Mouse (Mus musculus) cerebral cortex, adult 2 months (tissue): ENCODE measurements around the gene Bnc2.

ENCODE experiments used
- WGBS: fragments of 180-500 bp; shearing (Covaris S2); methylation state at CpG from one replicate; pipeline ENCODE4 v1.1.7; 2018; 5-methylcytosine and 5-hydroxymethylcytosine counted together

Bnc2 gene

DNA sequence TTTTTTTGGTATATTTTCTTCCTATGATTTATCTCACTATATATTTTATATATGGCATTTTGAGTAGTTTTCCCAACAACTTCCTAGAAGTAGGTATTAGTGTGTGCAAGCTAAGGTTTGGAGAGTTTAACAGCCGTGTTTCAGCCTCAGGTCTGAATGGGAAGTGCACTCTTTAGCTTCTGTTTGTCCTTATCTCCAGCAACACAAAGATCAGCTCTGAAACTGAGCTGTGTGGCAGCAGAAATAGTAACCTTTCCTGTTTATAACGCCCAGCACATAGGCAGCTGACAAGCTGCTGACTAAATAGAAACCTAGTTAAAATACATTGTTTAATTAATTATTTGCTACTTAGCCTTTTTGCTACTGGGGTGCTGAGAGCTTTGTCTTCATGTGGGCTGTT, 353.5 kb downstream of the Bnc2 start:
- 56% methylated on average over 2 of the region's 2 CpGs for WGBS

DNA sequence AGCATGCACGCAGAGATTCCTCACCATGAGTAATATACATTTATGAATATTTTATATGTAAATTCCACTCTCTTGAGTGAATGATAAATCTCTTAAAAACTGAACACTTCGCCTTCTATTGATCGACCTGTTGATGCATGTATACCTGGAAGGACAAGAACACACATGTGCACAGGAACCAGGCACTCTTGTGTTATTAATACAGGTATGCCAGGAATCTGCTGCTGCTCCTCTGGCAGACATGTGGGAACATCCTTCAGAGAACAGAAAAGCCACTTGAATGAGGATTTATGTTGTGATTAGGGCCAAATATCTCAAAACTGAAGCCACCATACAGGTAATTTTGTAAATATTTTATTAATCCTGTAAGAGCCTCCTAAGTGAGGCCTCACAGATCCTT, 357.7 kb downstream of the Bnc2 start:
- WGBS, result 93% methylated on average over 3 of the region's 3 CpGs

DNA sequence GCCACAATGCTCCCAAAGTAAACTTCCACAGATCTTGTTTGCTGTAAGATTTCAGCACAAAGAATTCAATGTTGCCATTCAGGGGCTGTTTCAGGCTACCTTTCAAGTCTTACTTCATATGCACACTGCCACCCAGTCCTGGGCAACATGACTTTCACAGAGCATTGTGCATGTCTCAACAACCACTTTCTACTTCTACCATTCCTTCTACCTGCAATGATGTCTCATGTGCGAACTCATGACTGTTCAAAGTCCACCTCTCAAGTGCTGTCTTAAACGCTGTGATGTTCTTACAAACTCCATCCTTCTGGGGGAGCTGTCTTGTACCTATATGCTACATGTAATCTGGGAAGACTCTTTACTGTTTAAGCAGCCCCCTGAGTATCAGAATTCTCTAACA, 363.7 kb downstream of the Bnc2 start:
- 89% methylated on average over 2 of the region's 2 CpGs for WGBS

DNA sequence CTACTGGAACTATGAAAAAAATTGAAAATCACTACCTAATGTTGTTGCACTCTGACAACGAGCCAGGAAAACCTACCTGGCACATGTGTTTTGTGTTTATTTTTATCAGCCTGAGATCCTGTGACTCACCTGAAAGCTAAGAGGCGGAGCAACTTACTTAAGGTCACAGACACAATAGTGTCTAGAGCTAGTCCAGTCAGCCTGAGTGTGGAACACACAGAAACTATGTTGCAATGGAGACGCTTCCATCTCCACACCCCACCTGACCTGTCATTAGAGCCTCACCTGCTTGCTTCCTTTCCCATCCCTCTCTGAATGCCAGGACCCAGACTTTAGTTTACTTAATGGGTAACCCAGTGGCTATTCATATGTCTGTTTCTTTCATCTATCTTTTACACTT, 364.2 kb downstream of the Bnc2 start:
- 90% methylated on average over 3 of the region's 3 CpGs for WGBS

DNA sequence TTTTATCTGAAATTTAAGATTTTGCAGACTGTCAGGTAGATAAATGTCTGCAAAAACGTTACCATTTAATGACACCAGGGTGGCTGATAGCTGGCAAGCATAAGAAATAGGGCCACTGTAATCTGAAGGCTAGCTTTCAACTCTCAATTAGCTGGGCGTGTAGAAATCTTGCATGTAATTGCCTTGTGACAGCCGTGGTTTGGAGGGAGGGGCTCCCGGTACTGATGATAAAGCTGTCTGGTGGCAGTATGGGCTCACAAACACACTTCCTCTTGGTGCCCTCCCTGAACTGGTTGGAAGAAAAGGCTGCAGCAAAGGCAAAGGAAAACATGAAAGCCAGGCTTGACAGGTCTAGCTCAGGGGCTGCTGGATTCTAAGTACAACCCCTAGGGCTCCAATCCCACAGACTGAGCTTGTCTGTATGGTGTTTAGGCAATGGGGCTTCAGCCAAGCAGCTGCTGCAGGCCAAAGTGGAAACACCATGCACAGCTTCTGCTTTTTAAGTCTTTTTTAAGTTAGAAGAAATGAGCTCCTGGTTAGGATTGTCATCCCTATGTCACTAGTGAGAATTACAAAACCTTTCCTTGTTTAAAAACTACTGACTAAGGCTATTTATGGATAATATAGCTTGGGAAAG, 366.7 kb downstream of the Bnc2 start:
- WGBS, result 58% methylated on average over 4 of the region's 4 CpGs

DNA sequence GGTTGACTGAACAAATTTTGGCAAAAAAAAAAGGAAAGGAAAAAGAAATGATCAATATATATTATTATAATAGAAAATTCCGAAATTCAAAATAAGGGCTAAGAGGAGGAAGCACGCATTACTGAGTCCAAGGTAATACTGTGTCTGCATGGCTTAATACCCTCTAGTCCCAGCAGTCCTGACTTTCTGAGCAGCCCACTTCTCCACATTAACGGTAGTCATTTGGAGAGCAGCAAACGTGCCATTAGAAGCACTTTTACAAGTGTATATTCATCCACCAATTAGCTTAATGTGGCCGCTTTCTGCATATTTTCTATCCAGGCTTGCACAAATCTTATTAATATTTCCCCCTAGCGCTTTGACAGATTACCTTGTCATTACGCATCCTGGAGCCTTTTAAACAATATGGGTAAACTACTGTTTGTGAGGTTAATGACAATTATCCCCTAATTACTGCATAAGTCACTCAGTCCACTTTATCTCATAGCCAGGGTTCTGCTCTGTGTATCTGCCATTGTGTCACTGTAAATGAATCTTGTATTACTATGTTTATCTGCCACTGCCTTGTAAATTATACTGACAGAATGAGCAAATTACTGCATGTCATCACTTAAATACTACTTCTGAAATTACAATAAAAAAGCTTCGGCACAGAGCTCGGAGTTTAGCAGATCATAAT, 368.0 kb downstream of the Bnc2 start:
- 84% methylated on average over 9 of the region's 9 CpGs for WGBS

DNA sequence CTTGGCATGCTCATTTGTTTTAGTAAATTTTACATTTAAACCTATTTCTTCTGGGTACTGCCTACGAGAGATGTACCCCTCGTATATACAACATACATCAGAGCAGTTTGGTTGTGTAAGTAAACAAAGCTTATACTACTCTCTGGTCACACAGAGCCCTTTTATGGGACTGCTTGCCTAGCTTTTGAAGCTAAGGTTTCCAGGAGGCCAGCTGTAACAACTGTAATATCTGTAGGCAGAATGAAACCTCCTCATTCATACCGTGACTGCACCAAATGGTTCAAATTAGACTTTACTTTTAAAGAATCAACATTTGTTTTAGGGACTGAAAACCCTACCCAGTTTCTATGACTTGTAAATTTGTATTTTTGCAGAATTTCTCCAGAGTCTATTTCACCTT, 372.1 kb downstream of the Bnc2 start:
- WGBS, result 63% methylated on average over 3 of the region's 3 CpGs

DNA sequence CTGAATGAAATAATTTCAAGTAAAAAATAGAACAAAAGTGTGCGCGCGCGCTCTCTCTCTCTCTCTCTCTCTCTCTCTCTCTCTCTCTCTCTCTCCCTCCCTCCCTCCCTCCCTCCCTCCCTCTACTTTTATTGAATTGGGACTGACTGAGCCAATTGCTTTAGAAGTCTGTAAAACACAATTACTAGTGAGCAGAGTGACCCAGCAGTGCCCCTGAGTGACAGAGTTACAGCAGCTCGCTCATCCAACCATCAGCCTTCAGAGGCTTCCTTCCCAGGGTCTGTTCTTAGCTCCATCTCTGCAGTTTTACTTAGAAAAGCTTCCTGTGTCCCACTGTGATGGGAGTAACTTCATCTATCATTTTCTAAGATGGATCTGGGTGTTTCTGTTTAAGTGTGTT, 389.9 kb downstream of the Bnc2 start:
- 77% methylated on average over 5 of the region's 5 CpGs for WGBS

DNA sequence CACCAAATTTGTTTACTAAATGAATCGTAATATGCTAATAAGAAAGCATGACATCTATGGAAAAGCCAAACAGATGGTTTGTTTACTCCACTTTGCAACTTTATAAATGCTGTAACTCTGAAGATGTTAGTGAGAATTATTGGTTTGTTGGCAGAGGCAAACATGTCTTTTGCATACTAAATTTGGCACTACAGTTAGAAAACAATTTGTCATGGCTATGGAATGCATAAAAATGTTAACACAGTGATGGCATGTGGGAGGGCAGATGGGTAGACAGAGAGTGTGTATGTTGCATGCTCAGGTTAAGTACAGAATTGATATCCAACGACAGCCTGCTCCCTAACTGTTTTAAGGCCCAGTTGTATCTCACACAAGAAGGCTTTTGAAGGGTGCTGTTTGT, 392.4 kb downstream of the Bnc2 start:
- whole genome bisulfite sequencing, result 65% methylated on average over 2 of the region's 2 CpGs

DNA sequence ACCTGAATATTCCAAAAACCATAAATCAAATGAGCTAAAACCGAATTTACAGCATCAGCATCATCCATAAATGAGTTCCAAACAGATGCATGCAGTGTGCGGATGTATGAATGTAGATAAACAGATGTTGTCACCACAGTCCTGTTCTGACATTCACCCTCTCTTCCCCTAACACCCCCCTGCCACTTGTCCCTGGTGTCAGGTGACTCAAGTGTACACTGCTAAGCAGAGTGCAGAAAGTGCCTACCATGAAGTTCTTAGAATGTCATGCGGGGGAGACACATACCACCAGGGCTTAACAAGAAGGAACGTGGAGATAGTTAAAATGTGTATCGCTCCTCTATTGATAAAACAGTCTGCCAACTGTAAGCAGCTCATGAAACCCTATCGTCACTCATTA, 396.9 kb downstream of the Bnc2 start:
- 85% methylated on average over 6 of the region's 6 CpGs for whole genome bisulfite sequencing

DNA sequence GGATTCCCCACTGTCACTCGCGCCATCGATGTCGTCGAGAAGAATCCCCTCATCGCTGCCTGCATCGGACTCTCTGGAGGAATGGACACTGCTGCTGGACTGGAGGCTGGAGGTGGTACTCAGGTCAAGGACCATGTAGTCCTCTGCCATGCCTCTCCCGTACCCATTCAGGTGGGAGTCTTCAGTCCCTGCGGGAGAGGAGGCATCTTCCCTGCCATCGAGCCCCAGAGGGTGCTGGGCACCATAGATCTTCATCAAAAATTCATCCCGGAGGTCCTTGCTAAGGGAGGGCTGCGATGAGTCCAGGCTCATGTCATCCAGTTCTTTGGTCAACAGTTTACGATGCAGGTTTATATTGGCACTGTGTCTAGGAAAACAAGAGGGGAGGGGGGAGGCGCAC, 399.0 kb downstream of the Bnc2 start:
- 82% methylated on average over 14 of the region's 14 CpGs for WGBS

DNA sequence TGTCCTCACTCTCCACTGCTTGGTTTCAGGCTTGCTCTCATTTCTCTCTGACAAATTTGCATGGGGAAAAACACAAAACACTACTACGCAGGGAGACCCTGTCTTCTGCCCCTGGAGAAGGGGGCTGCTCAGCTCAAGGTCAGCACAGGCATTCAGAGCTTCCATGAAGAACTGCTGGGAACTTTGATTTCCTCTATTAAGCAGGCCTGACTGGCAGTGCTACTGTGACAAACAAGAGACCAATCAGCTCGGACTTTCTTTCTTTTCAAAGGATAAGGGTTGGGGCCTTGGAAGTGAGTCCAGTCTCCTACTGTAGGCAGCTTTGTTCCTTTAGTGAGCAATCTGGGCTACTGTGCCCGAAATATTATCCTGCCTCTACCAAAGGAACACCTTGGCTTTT, 400.9 kb downstream of the Bnc2 start:
- 74% methylated on average over 3 of the region's 3 CpGs for WGBS

DNA sequence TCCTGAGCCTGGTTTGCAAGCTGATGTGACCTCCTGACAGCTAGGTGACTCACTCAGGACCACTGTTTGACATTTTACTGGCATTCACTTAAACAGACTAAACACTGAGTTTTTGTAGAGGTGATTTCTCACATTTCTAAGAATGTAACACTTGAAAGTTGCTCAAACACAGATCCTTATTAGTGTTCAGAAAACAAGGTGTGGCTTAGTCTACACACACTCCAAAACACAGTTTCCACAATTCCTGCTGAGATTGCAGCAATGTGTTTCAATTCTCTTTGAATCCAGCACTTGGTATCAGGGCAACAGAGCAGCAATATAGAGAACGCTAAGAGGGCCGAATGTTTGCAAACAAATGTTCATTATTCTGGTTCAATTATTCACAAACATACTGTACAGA, 402.2 kb downstream of the Bnc2 start:
- WGBS, result 71% methylated on average over 2 of the region's 2 CpGs

DNA sequence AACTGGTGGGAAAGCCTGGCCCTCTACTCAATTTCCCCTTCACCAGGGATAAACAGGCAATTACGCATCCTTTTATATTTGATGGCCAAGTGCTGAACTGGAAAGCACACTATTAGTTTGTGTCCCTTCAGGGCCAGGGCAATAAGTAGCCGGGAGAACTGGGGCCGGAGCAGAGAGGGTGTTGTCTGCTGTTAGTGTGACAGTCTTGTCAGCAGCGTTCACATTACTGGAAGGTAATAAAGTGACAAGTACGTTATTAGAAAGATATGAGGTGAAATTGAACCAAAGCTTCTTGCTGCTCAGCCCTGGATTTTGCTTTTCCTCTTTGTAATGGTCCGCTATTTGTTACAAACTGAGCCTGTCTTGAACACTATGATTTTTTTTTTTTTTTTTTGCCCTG, 405.2 kb downstream of the Bnc2 start:
- WGBS, result 89% methylated on average over 6 of the region's 6 CpGs

DNA sequence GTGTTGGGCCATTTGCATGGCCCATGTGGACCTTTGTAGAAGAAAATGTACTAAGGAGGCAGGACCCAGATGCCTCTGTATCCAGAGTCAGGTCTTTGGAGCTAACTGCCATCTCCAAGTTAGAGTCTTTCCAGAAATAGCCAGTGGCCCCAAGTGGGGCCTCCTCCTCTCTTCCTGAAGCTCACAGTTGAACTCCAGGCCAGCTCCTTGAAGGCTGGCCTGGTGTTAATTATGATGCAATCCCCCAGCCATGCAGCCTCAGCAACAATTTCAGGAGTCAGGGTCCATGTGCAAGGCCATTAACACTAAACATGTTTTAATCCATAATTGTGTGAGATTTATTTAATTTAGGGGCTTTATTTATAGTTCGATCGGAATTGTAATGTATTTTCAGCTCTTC, 427.7 kb downstream of the Bnc2 start:
- WGBS, result 99% methylated on average over 2 of the region's 2 CpGs

DNA sequence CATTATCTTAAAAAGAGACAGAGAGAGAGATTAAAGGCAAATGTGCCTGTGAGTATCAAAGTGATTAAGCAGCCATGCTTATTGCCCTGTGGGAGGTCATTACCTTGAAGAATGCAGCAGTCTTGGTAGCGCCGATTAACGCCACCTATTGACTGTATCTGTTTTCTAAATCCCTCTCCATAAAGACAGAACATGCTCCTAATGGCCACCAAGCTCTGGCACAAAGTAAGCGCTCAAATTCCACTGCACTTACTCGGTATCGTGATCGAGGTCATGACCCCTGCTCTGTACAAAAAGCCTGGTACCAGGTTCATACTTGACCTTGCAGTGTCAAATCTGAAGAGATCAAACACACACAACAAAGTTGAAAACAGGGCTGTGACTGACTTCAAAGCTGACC, 442.7 kb downstream of the Bnc2 start:
- 48% methylated on average over 7 of the region's 7 CpGs for WGBS

DNA sequence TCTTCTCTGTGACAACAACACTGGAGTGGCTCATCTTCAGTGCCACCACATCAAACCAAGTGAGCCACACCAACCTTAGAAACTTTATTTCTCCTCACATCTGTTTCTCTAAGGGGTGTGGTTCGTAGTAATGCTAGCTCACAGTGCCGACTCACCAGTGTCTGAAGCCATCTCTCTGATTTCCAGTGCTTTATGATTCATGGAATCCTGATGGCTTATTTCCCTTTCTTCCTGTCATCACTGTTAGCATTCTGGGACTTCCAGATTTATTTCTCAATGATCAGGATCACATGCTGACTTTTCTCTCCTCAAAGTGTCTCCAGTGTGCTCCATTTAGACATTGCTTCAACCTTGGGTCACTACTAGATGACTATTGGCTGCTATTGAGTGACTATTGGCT, 443.8 kb downstream of the Bnc2 start:
- 91% methylated on average over 2 of the region's 2 CpGs for WGBS

DNA sequence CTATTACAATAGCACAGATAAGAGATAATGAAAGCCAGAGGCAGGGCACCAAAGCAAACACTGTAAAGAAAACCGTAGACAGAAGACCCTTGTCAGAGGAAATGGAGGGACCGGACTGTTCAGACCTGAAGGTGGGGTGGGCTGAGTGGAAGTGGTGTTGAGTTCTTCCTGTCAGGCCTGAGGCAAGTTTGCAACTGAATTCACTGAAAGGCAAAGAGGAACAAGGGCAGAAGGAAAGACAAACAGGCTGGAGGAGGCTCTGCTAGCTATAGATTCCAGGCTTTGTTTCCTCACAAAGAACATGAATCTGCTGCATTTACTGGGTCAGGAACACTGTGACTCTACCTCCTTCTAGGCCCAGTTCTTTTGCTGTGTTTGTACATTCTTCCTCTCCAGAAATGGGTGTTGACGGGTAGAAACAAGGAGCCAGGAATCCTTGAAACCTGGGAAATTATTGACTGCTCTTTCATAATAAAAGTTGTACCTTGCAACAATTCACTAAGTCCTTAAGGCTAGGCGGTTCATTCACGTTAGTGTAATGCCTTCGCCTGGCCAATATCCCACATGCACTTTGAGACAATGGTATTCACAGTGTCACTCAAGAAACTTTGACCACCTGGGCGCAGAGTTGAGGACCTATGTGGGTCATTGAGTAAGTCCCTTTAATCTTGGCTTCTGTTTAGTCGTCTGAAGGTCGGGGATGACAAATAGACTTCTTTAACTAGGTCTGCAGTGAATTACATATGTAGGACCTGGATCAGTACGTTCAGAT, 445.7 kb downstream of the Bnc2 start:
- WGBS, result 89% methylated on average over 10 of the region's 10 CpGs

DNA sequence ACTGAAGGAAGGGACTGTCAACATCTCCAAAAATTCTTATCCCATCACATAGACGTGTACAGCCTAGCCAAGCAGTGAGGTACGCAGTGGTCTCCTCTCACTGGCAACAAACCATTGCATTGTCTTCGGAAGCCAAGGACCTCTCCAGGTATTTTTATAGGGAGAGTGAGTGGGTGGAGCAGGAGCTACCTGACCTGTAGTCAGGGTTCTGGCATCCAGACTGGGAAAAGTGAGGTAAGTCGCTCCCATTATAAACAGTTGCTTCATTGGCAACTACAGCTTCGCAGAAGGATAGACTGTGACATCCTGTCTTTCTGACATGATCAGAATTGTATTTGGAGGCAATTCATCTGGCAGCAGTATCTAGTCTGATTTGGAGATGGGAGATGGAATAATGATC, 446.5 kb downstream of the Bnc2 start:
- 96% methylated on average over 5 of the region's 5 CpGs for WGBS
